Mouse (Mus musculus) stomach, postnatal 0 days (tissue): ENCODE data around the gene Sgk2. TPM values are rescaled to one million over a fixed set of nuclear protein-coding genes. Genes with fewer than 3 reads are reported as not detected.

ENCODE experiments used
- ATAC-seq: fragments of 200-750 bp; cut with Nextera tagmentation; 2 replicates; pipeline ENCODE4 v1.8.0; 2017; ENCODE audit not compliant: low FRiP score, low TSS enrichment
- DNase-seq: peaks from one replicate; pipeline ENCODE4 v3.0.0-alpha.2; 2016; ENCODE audit warnings: low spot score
- H3K27ac ChIP-seq: fragments of 300-500 bp; sonication (generic); replicated peaks from 2 replicates; pipeline ENCODE4 v1.5.1; 2014; ENCODE audit warnings: mild to moderate bottlenecking, control low read depth
- H3K27me3 ChIP-seq: fragments of 300-500 bp; sonication (generic); 2 replicates; pipeline ENCODE4 v1.6.1; 2014; ENCODE audit warnings: low read length; ENCODE audit not compliant: control insufficient read depth, insufficient read depth
- H3K36me3 ChIP-seq: fragments of 300-500 bp; sonication (generic); 2 replicates; pipeline ENCODE4 v1.6.1; 2014; ENCODE audit warnings: low read length, mixed read lengths; ENCODE audit not compliant: control insufficient read depth, insufficient read depth
- H3K4me1 ChIP-seq: fragments of 300-500 bp; sonication (generic); replicated peaks from 2 replicates; pipeline ENCODE4 v1.6.1; 2014; ENCODE audit warnings: antibody characterized with exemption; ENCODE audit not compliant: control insufficient read depth, insufficient read depth
- H3K4me2 ChIP-seq: fragments of 300-500 bp; sonication (generic); replicated peaks from 2 replicates; pipeline ENCODE4 v1.6.1; 2014; ENCODE audit warnings: low read depth, mild to moderate bottlenecking, control low read depth, moderate library complexity
- H3K4me3 ChIP-seq: fragments of 300-500 bp; sonication (generic); 2 replicates; pipeline ENCODE4 v1.5.1; 2014; ENCODE audit warnings: low read depth, low read length, control low read depth
- H3K9ac ChIP-seq: fragments of 300-500 bp; sonication (generic); 2 replicates; pipeline ENCODE4 v1.6.1; 2014; ENCODE audit warnings: mild to moderate bottlenecking, low read length, control low read depth, mixed read lengths
- H3K9me3 ChIP-seq: fragments of 300-500 bp; sonication (generic); 2 replicates; pipeline ENCODE4 v1.6.1; 2016; ENCODE audit warnings: low read length; ENCODE audit not compliant: control insufficient read depth
- CTCF ChIP-seq: IDR thresholded peaks from 2 replicates; pipeline ENCODE4 v1.5.1; 2016; ENCODE audit warnings: antibody characterized with exemption, low read depth, mild to moderate bottlenecking, moderate library complexity
- EP300 ChIP-seq: optimal IDR thresholded peaks from 2 replicates; pipeline ENCODE3; 2016; ENCODE audit warnings: antibody characterized with exemption
- WGBS: fragments of 180-500 bp; shearing (Covaris S2); extraction: QIAGEN DNeasy Blood & Tissue Kit; methylation state at CpG from one replicate; pipeline ENCODE4 v1.1.7; 2014; 5-methylcytosine and 5-hydroxymethylcytosine counted together
- polyA plus RNA-seq: library from polyadenylated mRNA; unstranded; fragments of >200 nt; fragmentation: Nextera tagmentation; extraction: Ambion mirVana; gene quantifications from 2 replicates; pipeline ENCODE4 v1.2.1, GENCODE M21; 2015

The Sgk2 gene
- polyA plus RNA-seq, 1 experiment from 2014 or later: 3.3 TPM

DNA sequence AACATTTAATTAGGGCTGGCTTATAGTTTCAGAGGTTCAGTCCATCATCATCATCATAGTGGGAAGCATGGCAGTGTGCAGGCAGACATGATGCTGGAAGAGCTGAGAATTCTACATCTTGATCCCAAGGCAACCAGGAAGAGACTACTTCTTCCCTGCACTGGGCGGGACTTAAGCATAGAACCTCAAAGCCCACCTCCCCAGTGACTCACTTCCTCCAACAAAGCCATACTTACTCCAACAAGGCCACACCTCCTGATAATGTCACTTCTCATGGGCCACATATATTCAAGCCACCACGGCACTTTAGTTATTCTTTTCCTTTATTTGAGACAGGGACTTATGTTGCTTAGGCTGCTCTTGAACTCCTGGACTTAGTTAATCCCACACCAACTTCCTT lies 62.0 kb downstream of the Sgk2 start:
- 84% methylated on average over 2 of the region's 2 CpGs for WGBS
- H3K9me3 ChIP-seq: no peaks in the 10 kb centered on the region
- no peak for TF ChIP-seq EP300
- no peak for TF ChIP-seq CTCF
- no peaks in the 10 kb centered on the region for H3K4me1 ChIP-seq
- H3K27me3 ChIP-seq: no peaks in the 10 kb centered on the region
- ATAC-seq (no peak), DNase-seq (no peak)
- no peak overlapping the region for H3K9ac ChIP-seq
- H3K27ac ChIP-seq: no peak overlapping the region
- no peak overlapping the region for H3K4me2 ChIP-seq
- H3K36me3 ChIP-seq: peaks cover 13% of the 10 kb centered on the region
- H3K4me3 ChIP-seq: no peak overlapping the region

DNA sequence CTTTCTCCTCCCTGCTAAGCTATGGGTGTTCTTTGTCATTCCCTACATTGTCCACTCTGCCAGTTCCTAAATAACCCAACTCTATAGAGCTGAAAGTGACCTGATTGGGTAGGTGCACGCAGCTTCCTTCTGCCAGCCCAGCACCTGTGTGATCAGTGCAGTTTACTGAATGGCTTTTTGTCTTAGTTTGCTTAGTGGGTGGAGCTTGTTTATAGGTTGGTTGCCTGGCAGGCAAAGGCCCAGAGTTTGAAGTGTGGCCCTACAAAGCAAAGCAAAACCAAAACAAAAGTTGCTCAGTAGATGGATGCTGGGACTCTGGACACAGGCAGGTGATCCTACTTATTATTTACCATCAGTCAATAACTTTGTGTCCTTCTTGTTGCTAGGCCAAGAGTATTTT lies 64.6 kb downstream of the Sgk2 start:
- TF ChIP-seq EP300 (no peak), CTCF (no peak)
- no peak overlapping the region for H3K4me3 ChIP-seq
- no peaks in the 10 kb centered on the region for H3K36me3 ChIP-seq
- no peak overlapping the region for H3K4me2 ChIP-seq
- peaks cover 4% of the 10 kb centered on the region for H3K4me1 ChIP-seq
- no peaks in the 10 kb centered on the region for H3K9me3 ChIP-seq
- 50% methylated on average over 1 of the region's 1 CpGs for WGBS
- DNase-seq (peak; percentile 57), ATAC-seq (peak; percentile 55)
- H3K27ac ChIP-seq: no peak overlapping the region
- H3K9ac ChIP-seq: no peak overlapping the region
- no peaks in the 10 kb centered on the region for H3K27me3 ChIP-seq

DNA sequence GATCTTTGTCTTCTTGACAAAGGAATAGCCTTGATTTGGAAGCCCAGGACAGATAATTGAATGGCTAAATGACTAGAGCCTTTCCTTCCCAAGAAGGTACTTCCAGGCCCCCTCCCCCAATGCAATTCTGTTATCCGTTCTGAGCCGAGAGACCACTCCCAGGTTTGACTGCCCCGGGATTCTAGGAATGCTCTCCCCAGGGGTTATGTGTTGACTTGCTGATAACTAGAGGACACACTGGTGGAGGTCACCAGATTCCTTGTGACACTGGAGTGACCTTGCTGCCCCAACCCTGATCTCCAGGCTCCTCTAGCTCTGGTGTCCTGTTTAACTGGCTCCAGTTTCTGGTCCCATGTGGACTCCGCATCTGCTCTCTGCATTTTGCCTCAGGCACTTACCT lies 65.0 kb downstream of the Sgk2 start:
- Histone ChIP-seq H3K27ac (no peak overlapping the region; the same call in 1 of the 2 replicates), H3K9me3 (no peaks in the 10 kb centered on the region), H3K4me2 (no peak overlapping the region), H3K4me1 (peaks cover 4% of the 10 kb centered on the region), H3K27me3 (no peaks in the 10 kb centered on the region), H3K4me3 (no peak overlapping the region), H3K9ac (no peak overlapping the region), H3K36me3 (no peaks in the 10 kb centered on the region)
- TF ChIP-seq EP300 (no peak), CTCF (no peak)
- ATAC-seq (no peak), DNase-seq (no peak)
- WGBS: 31% methylated on average over 4 of the region's 4 CpGs

DNA sequence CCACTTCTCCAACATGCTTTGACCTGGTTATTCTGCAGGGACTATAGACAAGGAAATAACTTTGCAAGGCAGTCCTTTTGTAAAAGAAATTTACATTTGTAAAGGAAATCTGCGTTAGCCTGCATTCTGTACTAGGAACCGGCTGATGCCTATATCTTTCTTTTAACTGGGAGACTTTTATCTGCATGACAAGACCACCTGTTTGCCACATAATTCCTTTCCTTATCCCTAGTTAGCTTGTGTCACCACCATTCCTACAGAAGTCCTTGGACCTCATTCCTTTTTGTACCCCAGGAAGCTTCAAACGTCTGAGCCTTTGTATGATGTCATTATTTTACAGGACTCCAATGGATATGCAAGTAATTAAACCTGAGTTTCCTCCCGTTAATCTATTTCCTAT lies 65.7 kb downstream of the Sgk2 start:
- H3K27ac ChIP-seq: no peak overlapping the region
- peaks cover 4% of the 10 kb centered on the region for H3K4me1 ChIP-seq
- TF ChIP-seq EP300: no peak
- no peak for TF ChIP-seq CTCF
- no peak overlapping the region for H3K9ac ChIP-seq
- no peak overlapping the region for H3K4me3 ChIP-seq
- H3K4me2 ChIP-seq: no peak overlapping the region
- 71% methylated on average over 4 of the region's 4 CpGs for WGBS
- DNase-seq: no peak
- H3K27me3 ChIP-seq: no peaks in the 10 kb centered on the region
- no peaks in the 10 kb centered on the region for H3K9me3 ChIP-seq
- no peaks in the 10 kb centered on the region for H3K36me3 ChIP-seq
- ATAC-seq: no peak

DNA sequence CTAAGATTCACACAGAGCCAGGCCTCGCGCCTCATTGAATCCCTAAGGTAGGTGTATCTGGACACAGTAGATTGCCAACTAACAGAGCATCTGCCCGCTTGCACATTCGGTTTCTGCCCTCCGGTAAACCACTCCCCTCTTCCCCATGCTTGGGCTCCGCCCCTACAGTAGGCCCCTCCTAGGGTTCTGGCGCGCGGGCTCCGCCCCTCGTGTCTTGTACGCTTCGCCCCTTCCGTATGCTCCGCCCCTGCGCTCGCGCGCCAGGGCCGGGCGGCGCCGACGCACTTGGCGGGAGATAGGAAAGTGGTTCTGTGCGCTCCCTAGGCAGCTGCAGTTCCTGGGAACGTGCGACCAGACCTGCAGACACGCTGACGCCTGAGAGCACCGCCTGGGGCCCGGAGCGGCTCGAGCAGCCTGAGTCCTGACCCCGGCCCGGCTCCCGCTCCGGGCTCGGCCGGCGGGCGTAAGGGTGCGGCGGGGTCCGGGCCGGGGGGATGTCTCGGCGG lies 67.3 kb downstream of the Sgk2 start, which contains the start of gene Mybl2:
Mybl2 (plus strand) TSS at position 353 of the 506 bp plus-strand sequence.
- ATAC-seq (peak; percentile 99), DNase-seq (peak; percentile 97)
- H3K4me1 ChIP-seq: peaks cover 4% of the 10 kb centered on the region
- H3K27ac ChIP-seq: no peak within 1 kb of the TSS
- under 1% methylated on average over 47 of the region's 48 CpGs for WGBS
- peak within 1 kb of the TSS; percentile 56 for H3K9ac ChIP-seq
- H3K36me3 ChIP-seq: no peaks in the 10 kb centered on the region
- H3K4me2 ChIP-seq: peak within 1 kb of the TSS; percentile 100
- no peaks in the 10 kb centered on the region for H3K9me3 ChIP-seq
- TF ChIP-seq EP300 (no peak), CTCF (no peak)
- H3K27me3 ChIP-seq: no peaks in the 10 kb centered on the region
- H3K4me3 ChIP-seq: peak within 1 kb of the TSS; percentile 62

DNA sequence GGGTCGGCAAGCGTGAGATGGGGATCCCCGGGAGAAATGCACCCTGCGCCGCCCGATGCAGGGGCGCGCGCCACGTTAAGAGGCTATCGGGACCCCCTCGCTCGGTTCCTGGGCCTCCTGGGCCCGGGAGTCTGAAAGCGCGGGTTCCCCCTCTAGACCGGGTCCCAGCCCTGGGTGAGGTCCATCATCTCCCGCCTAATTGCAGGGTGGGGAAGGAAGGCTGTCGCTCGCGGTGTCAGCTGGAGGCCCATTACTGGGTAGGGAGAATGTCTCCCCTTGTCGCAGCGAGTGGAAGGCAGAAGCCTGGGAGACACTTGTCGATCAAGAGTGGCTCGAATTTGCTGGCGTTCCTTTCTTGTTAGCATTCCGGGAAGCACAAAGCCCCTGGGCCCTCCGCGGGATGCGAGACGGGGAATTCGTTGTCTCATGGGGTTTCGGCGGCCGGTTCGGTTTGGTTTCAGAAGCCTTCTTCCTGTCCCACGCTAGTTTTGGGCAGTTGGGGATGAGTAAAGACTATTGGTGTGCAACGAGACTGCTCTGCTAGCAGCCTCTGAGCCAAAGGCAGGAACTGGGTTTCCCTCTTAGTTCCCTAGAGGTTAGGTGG lies 67.9 kb downstream of the Sgk2 start:
- WGBS: under 1% methylated on average over 37 of the region's 38 CpGs
- Histone ChIP-seq H3K36me3 (no peaks in the 10 kb centered on the region), H3K4me1 (peaks cover 4% of the 10 kb centered on the region), H3K9ac (peak overlapping the region; percentile 56), H3K4me2 (peak overlapping the region; percentile 100), H3K27ac (no peak overlapping the region), H3K4me3 (peak overlapping the region; percentile 62), H3K9me3 (no peaks in the 10 kb centered on the region), H3K27me3 (no peaks in the 10 kb centered on the region)
- TF ChIP-seq EP300: no peak
- no peak for TF ChIP-seq CTCF
- peak; percentile 25 for DNase-seq
- ATAC-seq: no peak
